ENCODE assay signal across 21 mouse cellular contexts in genomic region chr17:26007646-26008045, GRCm38 (mm10). TPM values are rescaled to one million over a fixed set of nuclear protein-coding genes. Genes with fewer than 3 reads are reported as not detected.
A peak's percentile ranks its signal among the peaks of the same experiment; 100 is the strongest.
DNase-seq lines count a peak whose midpoint lies in the region; ATAC-seq and TF ChIP-seq lines count a peak whose summit lies in the region.
"Had no signal": no experiment of that assay in that cellular context is flagged by ENCODE, and none has a peak within 500 bp of the region (broad histone marks: within the 10 kb centered on the region; RNA-seq: fewer than 3 reads in every experiment).

No protein-coding gene starts in this region.

- no peak overlapping the region for H3K9ac ChIP-seq in heart, postnatal 0 days (replicated peaks; ENCODE audit: low read depth, low read length)
- H3K9ac ChIP-seq in lung, postnatal 0 days (replicated peaks; ENCODE audit: low read depth) = no peak overlapping the region
- no peak overlapping the region for H3K9ac ChIP-seq in liver, postnatal 0 days (replicated peaks)
- H3K9ac ChIP-seq: limb, embryonic 15.5 days; midbrain, embryonic 15.5 days had no signal

- DNase-seq in heart, postnatal 0 days (ENCODE audit: low spot score) = peak; percentile 22
- no peak for DNase-seq in heart, postnatal 10 days
- DNase-seq in lung, postnatal 0 days (ENCODE audit: low spot score) = peak; percentile 32
- DNase-seq in lung, adult 18-20 months = no peak
- DNase-seq in adipocyte (ENCODE audit: low spot score) = peak; percentile 58
- no peak for DNase-seq in liver, postnatal 0 days
- DNase-seq in cerebellum, adult 18-20 months = no peak
- no peak for DNase-seq in embryo, embryonic 10 days (ENCODE audit: low spot score)
- DNase-seq: adrenal gland, postnatal 25 days; cerebellum, adult 2 months; gastrocnemius, postnatal 10 days; kidney, adult 18-20 months; right cerebral cortex, postnatal 4 days; thymus, postnatal 4 days had no signal

- H3K36me3 ChIP-seq in heart, postnatal 0 days (replicated peaks; ENCODE audit: control insufficient read depth, insufficient read depth, low read length) = peaks cover 17% of the 10 kb centered on the region
- no peaks in the 10 kb centered on the region; the same call in 1 of the 2 replicates for H3K36me3 ChIP-seq in lung, postnatal 0 days (ENCODE audit: insufficient read depth, low read length)
- H3K36me3 ChIP-seq in liver, postnatal 0 days (replicated peaks; ENCODE audit: insufficient read depth, low read length) = no peaks in the 10 kb centered on the region; the same call in 1 of the 2 replicates

- no peaks in the 10 kb centered on the region for H3K27me3 ChIP-seq in heart, postnatal 0 days (ENCODE audit: control insufficient read depth, insufficient read depth, low read length)
- H3K27me3 ChIP-seq in lung, postnatal 0 days (replicated peaks; ENCODE audit: insufficient read depth, low read length) = no peaks in the 10 kb centered on the region
- no peaks in the 10 kb centered on the region for H3K27me3 ChIP-seq in liver, postnatal 0 days (ENCODE audit: insufficient read depth, low read length)
- H3K27me3 ChIP-seq: limb, embryonic 15.5 days; midbrain, embryonic 15.5 days had no signal

- no peak overlapping the region for H3K4me3 ChIP-seq in heart, postnatal 0 days (ENCODE audit: low read depth, low read length)
- H3K4me3 ChIP-seq in lung, postnatal 0 days (ENCODE audit: low read depth, low read length) = no peak overlapping the region
- H3K4me3 ChIP-seq in liver, postnatal 0 days (ENCODE audit: low read depth, low read length) = no peak overlapping the region
- H3K4me3 ChIP-seq: forebrain, embryonic 10.5 days; hindbrain, embryonic 10.5 days; limb, embryonic 15.5 days; megakaryocyte, embryonic 14.5 days; midbrain, embryonic 15.5 days had no signal

- WGBS in heart, postnatal 0 days = 35% methylated on average over 2 of the region's 2 CpGs
- 64% methylated on average over 2 of the region's 2 CpGs for WGBS in lung, postnatal 0 days
- WGBS in liver, postnatal 0 days (ENCODE audit: insufficient replicate concordance) = 27% methylated on average over 2 of the region's 2 CpGs

- no peak for ATAC-seq in heart, postnatal 0 days (ENCODE audit: insufficient read depth, low read depth)
- ATAC-seq in lung, postnatal 0 days = 0 out of 2 replicates have a peak, but pooled peaks have one; percentile 6
- ATAC-seq in liver, postnatal 0 days = no peak
- ATAC-seq: midbrain, embryonic 15.5 days had no signal

- peaks cover 4% of the 10 kb centered on the region; the same call in 1 of the 2 replicates for H3K4me1 ChIP-seq in heart, postnatal 0 days (ENCODE audit: control insufficient read depth, insufficient read depth)
- no peaks in the 10 kb centered on the region for H3K4me1 ChIP-seq in lung, postnatal 0 days (ENCODE audit: insufficient read depth, low read depth, low read length)
- peaks cover 12% of the 10 kb centered on the region for H3K4me1 ChIP-seq in liver, postnatal 0 days (ENCODE audit: insufficient read depth)

- intact Hi-C loops in heart, postnatal 10 days (cut with DNase I) = no loop called here

- H3K9me3 ChIP-seq in heart, postnatal 0 days (replicated peaks; ENCODE audit: control insufficient read depth, low read length) = no peaks in the 10 kb centered on the region
- no peaks in the 10 kb centered on the region for H3K9me3 ChIP-seq in lung, postnatal 0 days (ENCODE audit: low read length)
- H3K9me3 ChIP-seq in liver, postnatal 0 days (ENCODE audit: low read length) = no peaks in the 10 kb centered on the region
- H3K9me3 ChIP-seq: forebrain, embryonic 10.5 days; hindbrain, embryonic 10.5 days; limb, embryonic 15.5 days; midbrain, embryonic 15.5 days had no signal

- TF ChIP-seq EP300 in heart, postnatal 0 days (IDR thresholded peaks at IDR 0.05; ENCODE audit: low read depth) = no peak
- TF ChIP-seq EP300 in lung, postnatal 0 days (IDR thresholded peaks at IDR 0.05) = no peak
- no peak for TF ChIP-seq EP300 in liver, postnatal 0 days (IDR thresholded peaks at IDR 0.05; ENCODE audit: low read depth)

- peak overlapping the region; percentile 55; the same call in 1 of the 2 replicates for H3K27ac ChIP-seq in heart, postnatal 0 days (ENCODE audit: low read depth)
- no peak overlapping the region for H3K27ac ChIP-seq in lung, postnatal 0 days (ENCODE audit: low read length)
- no peak overlapping the region for H3K27ac ChIP-seq in liver, postnatal 0 days (ENCODE audit: low read depth)
- H3K27ac ChIP-seq: forebrain, embryonic 10.5 days; hindbrain, embryonic 10.5 days; limb, embryonic 15.5 days; midbrain, embryonic 15.5 days had no signal

- TF ChIP-seq CTCF in heart, postnatal 0 days (IDR thresholded peaks at IDR 0.05; ENCODE audit: low read depth) = no peak
- TF ChIP-seq CTCF in lung, postnatal 0 days (IDR thresholded peaks at IDR 0.05) = no peak
- no peak for TF ChIP-seq CTCF in liver, postnatal 0 days (IDR thresholded peaks at IDR 0.05; ENCODE audit: low read depth)

- H3K4me2 ChIP-seq in heart, postnatal 0 days (ENCODE audit: low read depth, low read length) = no peak overlapping the region
- H3K4me2 ChIP-seq in lung, postnatal 0 days (replicated peaks; ENCODE audit: low read depth, low read length) = no peak overlapping the region
- H3K4me2 ChIP-seq in liver, postnatal 0 days (ENCODE audit: low read depth, low read length) = 0 out of 2 replicates have a peak overlapping the region, but pooled peaks have one; percentile 0
- H3K4me2 ChIP-seq: limb, embryonic 15.5 days; midbrain, embryonic 15.5 days had no signal

RNA-seq across cellular contexts. Expression of gene Capn15, which starts 22.1 kb away (rescaled TPM):
- total RNA-seq in heart, postnatal 0 days (2014; rRNA removed; ENCODE audit: low replicate concordance) = 6.0 and 8.7 TPM in 2 replicates
- 7.0 and 7.4 TPM in 2 replicates for polyA plus RNA-seq in heart, postnatal 0 days (2015; fragmentation: Nextera tagmentation; extraction: Ambion mirVana)
- total RNA-seq in heart, postnatal 10 days (2021) = 10 to 100 TPM; 12.6 to 13.5 TPM
- 12.7 and 13.9 TPM in 2 replicates for polyA plus RNA-seq in lung, postnatal 0 days (2015; fragmentation: Nextera tagmentation; extraction: Ambion mirVana)
- 6.6 and 8.3 TPM in 2 replicates for polyA plus RNA-seq in liver, postnatal 0 days (2015; fragmentation: Nextera tagmentation; extraction: Ambion mirVana)

RNA-seq across cellular contexts. Expression of gene A930017K11Rik, which starts 55.3 kb away (rescaled TPM):
- not detected in 2 replicates for total RNA-seq in heart, postnatal 0 days (2014; rRNA removed; ENCODE audit: low replicate concordance)
- not detected in 2 replicates for polyA plus RNA-seq in heart, postnatal 0 days (2015; fragmentation: Nextera tagmentation; extraction: Ambion mirVana)
- total RNA-seq in heart, postnatal 10 days (2021) = not detected
- not detected in 2 replicates for polyA plus RNA-seq in lung, postnatal 0 days (2015; fragmentation: Nextera tagmentation; extraction: Ambion mirVana)
- polyA plus RNA-seq in liver, postnatal 0 days (2015; fragmentation: Nextera tagmentation; extraction: Ambion mirVana) = not detected in 2 replicates
- total RNA-seq: adrenal gland, postnatal 25 days; gastrocnemius, postnatal 10 days; neutrophil, adult 5-6 weeks had no signal
- polyA plus RNA-seq: embryonic facial prominence, embryonic 14.5 days had no signal

Comparison
In these comparisons a context has a peak if more than half of its experiments do, and no peak if none do; other contexts are left out.
1. DNase-seq: peak in heart, postnatal 0 days (single experiment), lung, postnatal 0 days (single experiment) and adipocyte (single experiment); none in heart, postnatal 10 days (0 of 2), lung, adult 18-20 months (0 of 2), liver, postnatal 0 days (single experiment), cerebellum, adult 18-20 months (0 of 2) and embryo, embryonic 10 days (single experiment).